Mouse (Mus musculus) left cerebral cortex, postnatal 10 days (tissue): Measurements from ENCODE around the gene Prss8. TPM values are rescaled to one million over a fixed set of nuclear protein-coding genes. Genes with fewer than 3 reads are reported as not detected.
"Not testable (repeated sequence)": the region's sequence is repeated elsewhere in the genome, so short reads cannot be mapped to it uniquely, and the experiment has no call there.

Experiments
- DNase-seq, 2 experiments: peaks; one replicate each; pipeline ENCODE4 v3.0.0; 2021 to 2022; ENCODE audit warnings: low spot score in 2 of 2, mixed read lengths in 1 of 2; ENCODE audit errors: extremely low spot score in 1 of 2
- intact Hi-C: fragments of 180-260 bp; cut with DNase I; formaldehyde crosslinking; loops from one replicate; pipeline ENCODE4 v1.15.1; 2025
- total RNA-seq, 2 experiments: library from RNA; stranded (reverse); gene quantifications; 2 replicates each; pipeline ENCODE4 v1.2.3; 2021

Prss8 gene
- total RNA-seq, 2 experiments from 2014 or later, result 0.64 to 0.81 TPM

- intact Hi-C loops, result no loop called here
Observed at GRCm38 (mm10) chr7:127899997-127900396, 29.9 kb downstream of the Prss8 start.

GRCm38 (mm10) chr7:127898179-127898956 is 31.5 kb downstream of the Prss8 start:
- no peak for DNase-seq
- intact Hi-C loops, result no loop called here

More at GRCm38 (mm10) chr7:127899997-127900396, 29.9 kb downstream of the Prss8 start:
- no peak for DNase-seq

GRCm38 (mm10) chr7:127897542-127897941 is 32.4 kb downstream of the Prss8 start:
- no peak for DNase-seq
- intact Hi-C loops, result no loop called here

DNA sequence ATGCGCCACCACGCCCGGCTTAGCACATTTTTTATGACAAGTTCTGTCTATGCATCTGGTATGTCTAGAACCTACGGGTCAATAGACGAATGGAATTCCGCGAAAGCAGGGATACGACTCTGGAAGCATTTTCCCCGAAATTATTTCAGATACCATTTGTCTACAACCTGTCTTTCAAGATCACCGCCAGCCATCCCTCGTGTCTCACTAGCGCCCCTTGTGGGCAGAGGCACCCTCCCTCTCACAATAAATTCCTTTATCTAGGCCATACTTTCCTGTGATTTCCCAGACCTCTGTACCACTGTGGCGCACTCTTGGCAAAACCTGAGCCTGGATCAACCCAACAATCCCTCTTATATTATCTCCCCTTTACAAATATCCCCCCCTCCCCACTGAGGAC is 33.5 kb downstream of the Prss8 start:
- peak in 1 of 2 experiments; percentile 79 for DNase-seq
- intact Hi-C loops, result no loop called here

DNA sequence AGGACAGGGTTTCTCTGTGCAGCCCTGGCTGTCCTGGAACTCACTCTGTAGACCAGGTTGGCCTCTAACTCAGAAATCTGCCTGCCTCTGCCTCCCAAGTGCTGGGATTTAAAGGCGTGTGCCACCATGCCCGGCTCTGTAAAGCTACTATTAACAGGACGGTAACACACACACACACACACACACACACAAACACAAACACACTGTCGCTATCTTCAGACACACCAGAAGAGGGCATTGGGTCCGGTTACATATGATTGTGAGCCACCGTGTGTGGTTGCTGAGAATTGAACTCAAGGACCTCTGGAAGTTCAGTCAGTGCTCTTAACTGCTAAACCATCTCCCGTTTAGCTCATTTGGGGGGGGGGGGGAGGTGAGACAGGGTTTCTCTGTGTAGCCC is 34.0 kb downstream of the Prss8 start:
- DNase-seq, intact Hi-C loops: not testable (repeated sequence)

DNA sequence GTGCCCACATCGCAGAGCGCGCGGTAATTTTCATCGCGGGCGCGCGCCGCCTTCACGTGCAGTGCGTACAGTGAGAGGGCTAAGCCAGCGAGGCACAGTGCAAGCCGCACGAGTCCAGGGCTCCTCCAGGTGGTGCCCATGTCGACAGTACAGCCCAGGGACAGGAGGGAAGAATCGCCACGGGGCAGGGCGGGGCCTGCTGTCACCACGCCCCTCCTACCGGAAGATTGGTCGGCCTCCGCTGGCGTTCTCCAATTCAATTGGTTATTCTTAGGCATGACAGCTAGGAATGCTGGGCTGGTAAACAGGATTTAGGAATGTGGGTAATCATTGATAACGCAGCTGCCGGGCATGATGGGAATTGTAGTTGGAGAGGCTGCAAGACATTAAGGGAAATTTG is 34.5 kb downstream of the Prss8 start, which contains the start of the genes Gm21974 and Vkorc1:
Gm21974 (minus strand) TSS at position 13 of the 400 bp plus-strand sequence.
Vkorc1 (minus strand) TSS at position 176 of the 400 bp plus-strand sequence.
- DNase-seq, result peak; percentile 95 to 96
- intact Hi-C loops, result no loop called here

DNA sequence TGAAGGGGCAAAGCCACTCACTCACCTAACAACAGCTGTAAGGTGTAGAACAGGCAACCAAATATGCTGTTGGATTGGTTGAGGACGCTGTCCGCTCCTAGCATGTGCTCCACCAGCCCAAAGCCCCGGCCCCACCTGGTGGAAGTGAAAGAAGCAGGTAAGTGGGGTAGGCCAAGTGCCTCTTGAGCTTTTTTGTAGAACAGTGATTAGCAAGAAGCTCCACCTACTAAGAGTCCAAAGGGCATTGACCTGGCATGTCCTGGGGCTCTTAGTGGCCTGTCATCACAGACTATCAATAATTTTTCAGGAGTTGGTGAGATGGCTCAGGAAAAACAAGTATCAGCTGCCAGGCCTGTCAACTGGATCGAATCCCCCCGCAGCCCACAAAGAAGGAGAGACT is 35.4 kb downstream of the Prss8 start:
- no peak for DNase-seq
- intact Hi-C loops, result no loop called here

- DNase-seq, result no peak
- intact Hi-C loops, result no loop called here
Observed at GRCm38 (mm10) chr7:127890798-127891197, 39.1 kb downstream of the Prss8 start, which contains the start of gene Prss53. Gene Prss53, minus strand, starts transcription at chr7:127890970.

DNA sequence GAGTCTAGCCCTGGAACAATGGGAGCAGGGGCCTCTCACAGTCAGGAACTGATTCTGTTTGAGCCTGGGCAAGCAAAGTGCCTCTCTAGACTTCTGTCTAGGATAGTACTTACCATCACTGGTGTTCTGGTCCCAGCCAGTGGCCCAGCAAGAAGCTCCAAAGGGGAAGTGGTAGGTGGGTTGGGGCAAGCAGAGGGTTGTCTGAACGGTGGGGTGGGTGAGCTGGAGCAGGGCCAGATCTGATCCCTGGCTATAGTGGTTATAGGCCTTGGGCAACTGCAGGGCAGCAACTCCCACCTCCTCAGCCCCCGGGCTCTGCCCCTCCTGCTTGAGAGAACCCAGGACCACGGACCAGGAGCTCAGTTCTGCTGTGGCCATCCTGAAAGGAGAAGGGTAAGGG is 41.1 kb downstream of the Prss8 start:
- intact Hi-C loops, result no loop called here
- DNase-seq, result no peak

GRCm38 (mm10) chr7:127887781-127888180 is 42.1 kb downstream of the Prss8 start:
- intact Hi-C loops, result no loop called here
- DNase-seq, result no peak

DNA sequence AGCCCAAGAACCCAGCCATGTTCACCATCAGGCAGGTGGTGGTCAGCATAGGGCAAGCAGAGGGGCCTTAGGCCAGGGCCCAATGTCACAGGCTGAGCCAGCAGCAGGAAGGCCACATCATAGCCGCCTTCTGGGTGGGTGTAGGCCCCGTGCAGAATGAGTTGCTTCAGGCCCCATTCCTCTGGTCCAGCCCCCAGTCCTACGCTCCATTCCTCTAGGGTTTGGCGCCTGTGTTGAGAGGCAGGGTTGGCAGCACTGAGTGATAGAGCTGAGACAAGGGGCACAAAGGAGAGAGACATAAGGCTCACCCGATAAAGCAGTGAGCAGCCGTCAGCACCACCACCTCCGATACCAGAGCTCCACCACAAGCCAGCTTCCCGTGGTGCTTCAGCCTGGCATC is 42.7 kb downstream of the Prss8 start:
- DNase-seq, result no peak
- intact Hi-C loops, result no loop called here

- intact Hi-C loops, result no loop called here
- DNase-seq, result no peak
Observed at GRCm38 (mm10) chr7:127886551-127886950, 43.4 kb downstream of the Prss8 start.

GRCm38 (mm10) chr7:127885951-127886350 is 44.0 kb downstream of the Prss8 start:
- intact Hi-C loops, result no loop called here
- DNase-seq, result peak in 1 of 2 experiments; percentile 58

DNA sequence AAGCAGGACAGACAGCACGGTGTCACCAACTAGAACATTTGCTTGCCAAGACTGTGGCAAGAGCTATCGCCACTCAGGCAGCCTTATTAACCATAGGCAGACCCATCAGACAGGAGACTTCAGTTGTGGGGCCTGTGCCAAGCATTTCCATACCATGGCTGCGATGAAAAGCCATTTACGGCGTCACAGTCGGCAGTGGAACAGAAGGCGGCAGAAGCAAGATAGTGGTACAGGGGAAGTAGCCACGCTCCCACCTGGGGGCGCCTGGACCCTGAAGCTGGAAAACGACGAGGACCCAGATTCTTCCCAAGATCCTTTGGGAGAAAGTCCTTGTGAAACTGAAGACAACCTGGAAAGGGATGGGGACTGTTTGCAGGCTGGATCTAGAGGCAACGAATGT is 49.5 kb downstream of the Prss8 start:
- intact Hi-C loops, result no loop called here
- no peak for DNase-seq

GRCm38 (mm10) chr7:127879301-127879700 is 50.6 kb downstream of the Prss8 start:
- no peak for DNase-seq
- intact Hi-C loops, result no loop called here

- intact Hi-C loops, result no loop called here
- DNase-seq, result peak; percentile 89 to 94
Observed at GRCm38 (mm10) chr7:127876467-127877348, 53.2 kb downstream of the Prss8 start, which contains the start of gene Zfp668. Gene Zfp668, minus strand, starts transcription at chr7:127876828.

- peak; percentile 54 to 84 for DNase-seq
- intact Hi-C loops, result no loop called here
Observed at GRCm38 (mm10) chr7:127876041-127876466, 53.9 kb downstream of the Prss8 start, which contains the start of gene Zfp646. Gene Zfp646, plus strand, starts transcription at chr7:127876221.
